Mouse (Mus musculus): Measurements from ENCODE around the gene Wipi2.

DNA sequence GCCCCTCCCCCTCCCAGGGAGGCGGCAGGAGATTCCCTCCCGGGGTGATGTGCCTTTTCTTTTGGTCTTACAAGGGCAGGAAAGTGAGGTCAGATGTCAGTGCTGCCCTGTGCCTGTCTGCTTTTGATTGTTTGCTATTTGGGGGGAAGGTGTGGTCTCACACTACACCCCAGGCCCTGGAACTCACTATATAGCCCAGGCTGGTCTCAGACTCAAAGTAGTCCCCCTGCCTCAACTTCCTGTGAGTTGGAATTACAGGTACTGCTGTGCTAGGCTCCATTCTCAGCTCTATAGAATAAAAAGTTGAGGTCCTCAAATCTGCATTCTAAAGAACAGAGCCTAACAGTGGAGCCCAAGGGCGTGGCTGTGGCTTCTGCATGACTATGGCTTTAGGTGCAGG is 40.4 kb downstream of the Wipi2 start:
- no peak for TF ChIP-seq CTCF (IDR thresholded peaks at IDR 0.05; ENCODE audit: control insufficient read depth, insufficient read depth, low read length)
- TF ChIP-seq POLR2A (IDR thresholded peaks at IDR 0.05; ENCODE audit: borderline replicate concordance, control insufficient read depth, low read depth, low read length), result no peak
